Mouse (Mus musculus): Measurements from ENCODE around the gene Ptprr.

Ptprr gene

DNA sequence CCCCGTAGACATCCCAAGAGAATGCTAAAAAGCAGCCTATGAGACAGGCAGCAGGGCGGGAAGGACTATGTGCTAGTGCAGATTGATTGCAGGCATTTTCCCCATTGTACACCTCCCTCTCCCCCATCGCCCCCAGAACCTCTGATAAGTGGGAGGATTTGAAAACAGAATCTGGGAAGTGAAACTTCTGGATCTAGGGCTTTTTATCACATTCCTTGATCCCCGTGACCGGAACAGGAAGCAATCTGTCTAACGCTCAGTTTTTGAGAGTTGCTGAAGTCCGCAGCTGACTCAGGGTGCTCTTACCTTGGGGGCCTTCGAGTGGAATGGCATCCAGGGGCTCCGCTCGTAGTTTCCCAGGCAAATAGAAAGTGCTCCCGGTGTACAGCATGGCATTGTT is 246.5 kb downstream of the Ptprr start:
- no peak for DNase-seq (ENCODE audit: extremely low read depth, low read depth, low spot score)

DNA sequence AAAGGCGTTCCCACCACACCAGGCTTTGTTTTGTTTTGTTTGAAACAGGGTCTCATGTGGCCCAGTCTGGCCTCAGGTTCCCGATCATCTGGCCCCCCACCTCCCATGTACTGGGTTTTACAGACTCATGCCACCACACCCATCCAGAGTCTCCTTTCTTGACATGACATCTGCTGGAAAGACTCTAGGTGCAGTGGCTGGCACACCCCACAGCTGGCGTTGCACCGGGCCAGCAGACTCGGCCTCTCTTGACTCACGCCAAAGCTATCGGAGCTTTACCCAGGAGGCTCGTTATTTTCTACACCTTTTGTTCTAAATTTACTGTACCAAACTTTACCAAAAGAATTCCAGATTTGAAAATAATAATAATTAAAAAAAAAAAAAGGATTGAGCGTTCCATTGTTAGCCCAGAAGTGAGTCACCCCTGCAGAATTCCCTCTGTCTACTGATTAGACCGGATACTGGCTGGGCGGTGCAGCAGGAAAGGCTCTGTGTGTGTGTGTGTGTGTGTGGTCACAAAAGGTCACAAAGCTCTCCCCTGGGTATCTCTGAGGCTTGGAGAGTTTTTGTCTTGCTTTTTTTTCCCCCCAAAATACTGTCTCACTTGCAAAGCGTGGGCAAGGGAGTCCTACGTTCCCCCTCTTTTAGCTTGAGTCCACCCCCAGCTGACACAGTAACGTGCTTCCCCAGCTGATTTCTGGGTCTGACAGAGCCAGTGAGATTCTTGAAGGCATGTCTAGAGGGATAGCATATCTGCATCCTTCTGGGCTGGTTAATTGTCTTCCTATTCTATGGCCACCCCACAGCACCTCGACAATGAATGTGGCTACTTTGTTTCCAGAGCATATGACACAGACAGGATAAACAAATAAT is 248.8 kb downstream of the Ptprr start:
- no peak for DNase-seq (ENCODE audit: extremely low read depth, low read depth, low spot score)

DNA sequence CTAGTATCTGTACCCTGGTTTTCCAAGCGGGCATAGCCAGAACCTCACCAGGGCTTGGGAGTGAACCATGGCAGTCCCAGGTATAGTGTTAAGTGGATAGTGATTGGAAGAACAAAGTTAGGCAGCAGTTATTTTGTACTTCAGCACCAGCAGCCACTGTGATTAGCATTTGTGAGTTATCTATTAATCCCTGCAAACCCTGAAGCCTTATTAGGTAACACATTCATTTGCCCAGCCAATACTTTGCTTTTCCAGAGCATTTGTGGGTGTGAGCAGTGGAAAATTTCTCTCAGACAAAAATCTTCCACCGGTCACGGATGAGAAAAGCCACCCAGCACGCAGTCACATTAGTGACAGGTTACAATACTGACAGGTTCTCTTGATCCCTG is 249.4 kb downstream of the Ptprr start:
- no peak for DNase-seq (ENCODE audit: extremely low read depth, low read depth, low spot score)

DNA sequence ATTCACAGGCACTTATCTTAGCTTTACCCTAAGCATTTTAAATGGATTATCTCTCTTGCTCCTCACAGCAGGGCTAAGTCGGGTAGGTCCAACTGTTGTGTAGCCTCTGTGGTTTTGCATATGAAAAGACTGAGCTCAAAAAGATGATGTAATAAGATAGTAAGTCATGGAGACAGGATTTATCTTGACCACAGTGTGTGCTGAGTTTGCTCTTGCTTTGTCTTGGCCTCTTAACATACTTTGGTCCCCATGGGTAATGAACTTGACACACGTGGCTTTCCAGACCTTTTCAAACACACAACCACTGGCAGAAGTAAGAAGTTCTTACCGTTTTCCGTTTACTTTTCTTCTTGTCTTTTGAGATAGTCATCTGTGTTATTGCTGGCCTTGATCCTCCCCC is 250.3 kb downstream of the Ptprr start:
- DNase-seq (ENCODE audit: extremely low read depth, low read depth, low spot score) = no peak

DNA sequence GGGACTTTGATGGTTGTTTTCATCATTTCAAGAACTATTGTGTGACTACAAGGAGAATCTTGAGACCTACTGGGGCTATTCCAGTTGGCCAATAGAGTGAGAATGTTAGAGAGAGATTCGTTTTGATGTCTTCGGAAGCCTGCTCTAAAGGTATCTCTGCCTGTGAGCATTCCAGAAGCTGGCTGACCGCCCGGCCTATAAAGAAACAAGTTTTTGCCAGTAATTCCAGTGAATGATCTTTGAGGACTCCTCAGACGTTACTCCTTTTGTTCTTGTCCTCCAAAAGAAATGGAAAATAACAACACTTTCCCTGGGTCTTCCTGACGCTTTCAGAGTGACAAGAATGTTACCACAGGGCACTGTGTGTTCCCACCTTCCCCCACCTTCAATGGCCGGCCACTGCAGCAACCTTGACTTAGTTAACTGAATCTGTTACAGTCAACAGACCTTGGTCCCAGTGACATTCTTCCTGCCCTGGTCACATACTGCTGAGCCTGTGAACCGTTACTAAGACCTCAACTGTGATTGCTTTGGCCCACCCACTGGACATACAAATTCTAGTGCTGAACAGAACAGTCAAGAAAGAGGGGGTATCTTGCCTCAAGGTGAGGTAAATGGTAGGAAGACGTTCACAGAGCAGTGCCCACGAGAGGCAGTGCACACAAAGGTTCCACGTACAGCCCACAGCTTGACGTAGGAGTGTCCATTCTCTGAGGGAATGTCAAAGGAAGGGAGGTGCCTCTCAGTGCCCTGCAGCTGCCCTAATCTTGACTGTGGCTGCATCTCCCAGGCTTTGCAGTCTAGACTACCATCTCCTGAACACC is 252.8 kb downstream of the Ptprr start:
- DNase-seq (ENCODE audit: extremely low read depth, low read depth, low spot score) = no peak

DNA sequence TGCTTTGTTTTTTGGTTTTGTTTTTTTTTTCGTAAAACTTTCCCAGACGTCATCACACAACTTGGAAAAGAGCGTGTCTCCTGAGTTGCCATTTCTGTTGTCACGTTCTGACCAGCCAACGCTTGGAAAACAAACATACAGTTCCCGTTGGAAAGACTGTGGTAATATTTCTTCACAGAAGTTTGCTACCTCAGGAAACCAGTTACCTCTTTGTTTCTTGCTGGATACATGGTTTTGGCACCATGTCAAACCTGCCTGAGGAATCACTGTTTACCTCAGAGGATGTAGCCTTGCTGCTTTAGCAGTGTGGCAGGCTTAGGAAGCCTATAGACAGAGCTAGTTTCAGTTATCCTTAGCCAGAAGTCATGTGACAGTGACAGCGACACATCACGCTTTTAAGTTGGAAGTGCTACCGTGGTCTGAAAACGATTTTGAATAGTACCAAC is 253.5 kb downstream of the Ptprr start:
- no peak for DNase-seq (ENCODE audit: extremely low read depth, low read depth, low spot score)

DNA sequence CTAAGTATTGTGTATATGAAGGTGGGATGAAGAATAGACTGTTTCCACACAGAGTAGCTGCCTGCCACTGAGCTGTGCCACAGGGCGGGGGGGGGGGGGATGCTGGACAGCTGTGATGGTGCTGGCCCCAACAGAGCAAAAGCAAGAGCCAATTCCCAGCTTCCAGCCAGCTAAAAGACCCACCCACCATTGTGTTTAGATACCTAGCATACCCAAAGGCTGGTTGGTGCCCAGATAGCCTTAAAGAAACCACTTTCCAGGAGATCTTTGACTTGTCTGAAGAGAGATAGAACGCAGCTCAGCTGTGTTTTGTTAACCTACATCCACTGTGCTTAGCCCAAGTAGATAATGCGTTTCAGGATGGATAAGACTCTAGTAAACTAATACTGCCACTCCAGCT is 254.1 kb downstream of the Ptprr start:
- no peak for DNase-seq (ENCODE audit: extremely low read depth, low read depth, low spot score)

DNA sequence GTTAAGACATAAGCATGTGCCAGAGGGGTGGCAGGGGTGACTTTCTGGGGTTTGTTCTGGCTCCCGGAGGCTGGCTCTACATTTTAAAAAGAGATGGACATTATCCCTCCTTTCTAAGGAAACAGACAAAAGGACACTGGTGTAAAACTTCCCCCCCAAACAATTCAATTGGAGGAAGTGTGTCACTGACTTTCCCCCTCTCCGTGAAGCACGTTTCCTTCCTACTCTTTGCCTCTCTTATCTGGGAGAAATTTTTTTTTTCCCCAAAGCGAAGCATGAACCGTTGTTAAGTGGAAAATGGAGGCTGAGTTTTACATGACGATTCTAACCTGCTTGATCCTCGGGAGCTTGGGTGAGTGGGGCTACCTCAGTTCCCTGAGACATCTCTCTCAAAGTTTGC is 257.3 kb downstream of the Ptprr start, which contains the start of gene Ptprb:
Gene Ptprb, plus strand, starts transcription at position 244 of the 400 bp plus-strand sequence.
- DNase-seq (ENCODE audit: extremely low read depth, low read depth, low spot score) = no peak

DNA sequence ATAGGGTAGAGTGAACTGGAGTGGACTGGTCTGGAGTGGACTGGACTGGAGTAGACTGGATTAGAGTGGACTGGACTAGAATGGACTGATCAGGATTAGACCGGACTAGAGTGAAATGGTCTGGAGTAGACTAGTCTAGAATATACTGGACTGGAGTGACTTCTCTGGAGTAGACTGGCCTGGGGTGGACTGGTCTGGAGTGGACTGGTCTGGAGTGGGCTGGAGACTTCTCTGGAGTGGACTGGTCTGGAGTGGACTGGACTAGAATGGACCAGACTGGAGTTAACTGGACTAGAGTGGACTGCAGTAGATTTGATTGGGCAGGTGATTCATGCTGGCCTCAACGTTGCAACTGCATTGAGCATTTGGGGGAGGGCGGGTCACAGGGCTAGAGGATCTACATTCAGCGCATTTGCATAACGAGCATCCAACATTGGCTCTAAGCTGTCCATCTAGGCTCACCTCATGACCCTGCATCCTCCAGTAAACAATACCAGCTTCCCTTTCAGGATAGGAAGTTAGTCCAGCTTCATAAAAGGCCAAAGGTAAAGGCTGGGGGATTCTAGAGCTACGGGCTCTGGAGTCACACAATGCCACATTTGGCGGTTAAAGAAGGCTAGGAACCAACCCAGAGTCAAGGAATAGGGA is 268.8 kb downstream of the Ptprr start:
- no peak for DNase-seq (ENCODE audit: extremely low read depth, low read depth, low spot score)

DNA sequence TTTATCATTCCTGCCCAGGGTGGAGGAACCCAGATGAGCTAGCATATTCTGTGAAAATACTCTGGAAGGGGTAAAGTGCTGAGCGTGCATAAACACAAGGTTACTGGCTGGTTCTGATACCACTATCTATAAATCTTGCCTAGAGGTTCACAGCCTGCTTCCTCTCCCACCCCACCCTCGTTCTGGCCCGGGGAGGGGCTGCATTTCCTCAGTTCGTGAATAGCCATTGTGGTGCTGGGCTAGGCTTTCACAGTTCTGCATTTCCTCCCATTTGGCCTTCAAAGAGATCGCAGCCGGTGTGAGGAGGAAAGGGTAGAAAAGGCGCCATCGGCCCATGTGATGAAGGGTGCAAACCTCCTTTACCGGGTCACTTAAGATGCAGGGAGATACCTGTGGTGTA is 270.1 kb downstream of the Ptprr start:
- no peak for DNase-seq (ENCODE audit: extremely low read depth, low read depth, low spot score)

DNA sequence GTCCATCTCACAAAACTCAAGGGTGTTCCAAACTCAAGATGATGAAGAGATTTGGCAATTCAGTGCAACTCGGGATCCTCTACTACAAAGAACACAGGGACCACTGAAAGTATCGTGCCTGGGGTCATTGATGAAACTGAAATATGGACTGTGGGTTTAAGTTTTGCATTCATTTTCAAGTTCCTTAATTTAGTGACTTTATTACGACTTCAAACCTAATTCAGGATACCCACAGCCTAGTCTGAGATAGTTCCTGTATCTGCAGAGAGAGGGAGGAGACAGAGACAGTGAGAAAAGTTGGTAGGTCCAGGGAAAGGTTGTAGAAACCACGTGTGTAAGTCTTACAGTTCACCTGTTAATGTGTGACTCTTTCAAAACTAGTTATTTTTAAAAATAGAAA is 272.5 kb downstream of the Ptprr start:
- no peak for DNase-seq (ENCODE audit: extremely low read depth, low read depth, low spot score)

DNA sequence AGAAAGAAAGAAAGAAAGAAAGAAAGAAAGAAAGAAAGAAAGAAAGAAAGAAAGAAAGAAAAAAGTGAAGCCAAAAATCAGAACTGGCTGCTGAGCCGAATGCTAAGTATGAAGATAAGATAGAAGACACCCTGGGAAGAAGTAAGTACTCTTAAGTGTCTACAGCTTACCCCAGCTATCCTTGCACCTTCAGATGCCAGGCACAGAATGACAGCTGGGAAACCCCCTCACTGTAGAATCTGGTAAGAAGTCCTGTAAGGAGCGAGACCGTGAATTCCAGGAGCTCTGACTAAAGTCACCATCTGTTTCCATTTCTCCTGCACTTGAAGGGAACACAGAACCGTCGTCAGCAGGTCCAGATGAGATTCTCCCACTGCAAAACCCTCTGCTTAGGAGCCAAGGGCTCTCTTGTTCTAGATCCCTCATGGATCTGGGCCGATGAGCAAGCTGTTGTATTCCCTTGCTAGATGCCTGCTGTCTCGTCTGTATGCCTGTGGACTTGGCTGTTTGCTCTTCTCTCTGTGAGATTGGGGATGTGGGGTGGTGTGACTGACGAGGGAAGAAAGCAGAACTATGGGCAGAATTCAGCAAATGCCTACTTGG is 273.2 kb downstream of the Ptprr start:
- no peak for DNase-seq (ENCODE audit: extremely low read depth, low read depth, low spot score)

DNA sequence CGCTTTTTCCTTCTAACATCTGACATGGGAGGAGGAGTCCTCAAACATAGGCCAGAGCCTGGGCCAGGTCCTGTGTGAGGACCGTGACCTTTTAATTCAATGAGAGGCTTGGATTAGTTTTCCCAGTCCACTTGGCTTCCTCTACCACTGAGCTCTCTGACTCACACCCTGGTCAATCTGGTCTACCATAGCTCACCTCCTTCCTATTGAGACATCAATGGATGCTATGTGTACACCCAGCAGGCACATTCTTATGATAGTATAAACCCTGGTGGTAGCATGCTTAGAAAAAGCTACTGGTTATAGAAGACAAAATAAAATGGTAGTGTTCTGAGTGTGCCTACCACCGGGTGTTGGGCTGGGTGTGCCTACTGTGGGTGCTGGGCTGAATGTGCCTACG is 278.4 kb downstream of the Ptprr start:
- no peak for DNase-seq (ENCODE audit: extremely low read depth, low read depth, low spot score)

DNA sequence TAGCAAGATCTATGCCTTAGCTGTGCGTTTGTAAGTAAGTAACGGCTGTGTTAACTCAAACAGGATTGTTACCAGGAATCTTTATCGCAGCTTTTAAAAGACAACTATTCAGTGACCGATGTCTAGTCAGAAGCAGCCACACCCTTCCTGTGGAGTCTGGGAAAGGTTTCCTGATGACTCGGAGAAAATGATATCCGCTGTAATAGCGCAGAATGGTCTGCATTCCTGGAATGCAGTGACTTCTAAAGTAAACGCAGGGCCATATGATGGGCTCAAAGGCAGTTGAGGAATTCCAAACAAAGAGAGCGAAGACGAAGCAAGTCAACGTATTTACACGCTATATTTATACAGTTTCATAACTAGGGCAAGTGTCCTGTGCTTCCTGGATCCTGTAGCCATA is 279.8 kb downstream of the Ptprr start:
- no peak for DNase-seq (ENCODE audit: extremely low read depth, low read depth, low spot score)

DNA sequence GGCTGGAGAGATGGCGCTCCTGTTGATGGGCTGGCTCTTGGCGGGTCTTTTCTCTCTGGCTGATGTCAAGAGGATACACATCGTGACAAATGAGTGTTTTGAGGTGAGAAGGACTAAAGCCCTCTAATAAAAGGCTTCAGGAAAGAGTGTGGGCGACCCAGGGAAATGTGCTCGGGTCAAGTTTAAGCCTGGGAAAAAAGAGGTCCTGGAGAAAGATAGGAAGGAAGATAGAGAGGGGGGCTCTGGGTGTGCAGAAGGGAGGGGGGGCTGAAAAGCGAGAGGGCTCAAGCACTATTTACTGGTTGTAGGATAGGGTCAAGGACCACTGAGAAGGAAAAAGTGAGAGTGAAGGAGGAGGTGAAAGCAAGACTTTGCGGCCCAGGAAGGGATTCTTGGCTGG is 282.8 kb downstream of the Ptprr start:
- DNase-seq (ENCODE audit: extremely low read depth, low read depth, low spot score) = no peak

DNA sequence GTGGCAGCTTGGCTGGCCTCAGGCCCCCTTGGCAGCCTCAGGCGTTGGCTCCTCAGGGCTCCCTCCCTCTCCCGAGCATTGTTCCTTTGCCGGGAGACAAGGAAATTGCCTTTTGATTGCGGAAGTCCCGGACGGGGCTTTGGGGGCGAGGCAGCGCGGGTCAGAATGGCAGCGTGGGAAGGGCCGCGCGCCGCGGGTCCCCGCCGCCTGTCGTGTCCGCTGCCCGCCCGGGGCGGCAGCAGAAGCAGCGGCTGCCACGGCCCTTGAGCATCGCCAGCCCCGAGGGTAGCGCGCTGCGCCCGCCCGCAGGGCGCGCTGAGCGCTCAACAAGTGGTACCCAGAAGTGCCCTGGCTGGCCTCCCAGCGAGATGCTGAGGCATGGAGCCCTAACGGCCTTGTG is 283.2 kb downstream of the Ptprr start:
- no peak for DNase-seq (ENCODE audit: extremely low read depth, low read depth, low spot score)

DNA sequence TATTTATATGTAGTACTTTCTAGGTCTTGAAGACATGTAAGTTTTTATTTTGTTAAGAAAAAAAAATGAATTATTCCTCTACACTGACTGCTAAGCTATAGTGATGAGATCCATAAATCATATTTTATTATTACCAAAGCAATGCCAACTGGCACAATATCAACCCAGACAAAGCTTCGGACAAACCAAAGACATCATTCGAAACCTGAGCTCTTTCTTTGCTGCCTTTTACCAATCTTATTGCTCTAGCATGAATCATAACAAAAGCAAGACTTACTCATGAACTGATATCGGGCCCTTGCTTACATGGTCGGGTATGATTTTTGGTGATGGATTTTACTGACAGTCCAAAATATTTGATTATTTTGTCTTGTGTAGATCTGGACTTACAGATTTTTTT is 286.3 kb downstream of the Ptprr start:
- no peak for DNase-seq (ENCODE audit: extremely low read depth, low read depth, low spot score)

DNA sequence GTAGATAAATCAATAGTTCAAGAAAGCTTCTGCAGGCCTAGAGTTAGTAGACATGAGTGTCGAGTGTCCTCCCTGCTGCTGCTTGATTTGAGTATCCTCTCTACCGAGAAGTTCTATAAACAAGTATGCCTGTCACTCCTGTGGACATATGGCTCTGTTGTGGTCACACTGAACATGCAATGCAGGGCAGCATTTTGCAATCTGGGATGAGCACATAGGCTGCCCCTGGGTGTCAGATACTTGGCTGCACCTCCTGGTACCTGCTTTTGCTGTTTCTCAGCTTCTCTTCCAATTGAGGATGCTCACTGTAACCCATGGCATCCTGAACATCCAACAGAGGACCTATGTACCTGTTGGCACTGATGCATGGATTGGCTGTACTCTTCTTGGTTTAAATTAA is 291.4 kb downstream of the Ptprr start:
- no peak for DNase-seq (ENCODE audit: extremely low read depth, low read depth, low spot score)

DNA sequence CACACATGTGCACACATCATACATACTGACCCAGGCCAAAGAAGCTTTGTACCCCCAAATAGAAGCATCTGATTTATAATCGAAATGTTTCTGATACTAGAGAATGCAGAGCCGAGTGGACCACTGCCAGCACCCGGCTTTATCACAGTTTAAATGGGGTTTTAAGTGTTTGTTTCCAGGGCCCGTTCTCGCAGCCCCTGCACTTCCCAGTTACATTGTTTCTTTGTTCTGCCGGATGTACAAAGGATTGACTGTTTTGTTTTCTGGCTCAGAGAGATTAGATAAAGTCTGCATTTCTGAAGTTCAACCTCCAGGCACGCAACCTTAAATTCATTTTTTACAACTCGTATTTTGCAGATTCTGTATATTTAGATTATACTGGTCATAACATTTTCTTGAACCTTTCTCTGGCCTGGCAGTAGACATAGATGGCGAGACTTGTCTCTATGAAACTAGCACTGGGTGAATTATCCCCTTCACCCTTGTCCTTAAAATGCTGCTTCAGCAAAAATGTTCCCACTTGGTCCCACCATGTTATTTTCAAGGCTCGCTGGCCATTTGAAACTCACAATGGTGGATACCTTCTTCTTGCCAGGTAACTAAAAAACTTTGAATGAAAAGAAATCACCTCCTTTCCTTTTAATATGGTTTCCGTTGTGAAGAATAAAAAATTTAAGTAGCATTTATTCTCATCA is 292.6 kb downstream of the Ptprr start:
- DNase-seq (ENCODE audit: extremely low read depth, low read depth, low spot score) = no peak

DNA sequence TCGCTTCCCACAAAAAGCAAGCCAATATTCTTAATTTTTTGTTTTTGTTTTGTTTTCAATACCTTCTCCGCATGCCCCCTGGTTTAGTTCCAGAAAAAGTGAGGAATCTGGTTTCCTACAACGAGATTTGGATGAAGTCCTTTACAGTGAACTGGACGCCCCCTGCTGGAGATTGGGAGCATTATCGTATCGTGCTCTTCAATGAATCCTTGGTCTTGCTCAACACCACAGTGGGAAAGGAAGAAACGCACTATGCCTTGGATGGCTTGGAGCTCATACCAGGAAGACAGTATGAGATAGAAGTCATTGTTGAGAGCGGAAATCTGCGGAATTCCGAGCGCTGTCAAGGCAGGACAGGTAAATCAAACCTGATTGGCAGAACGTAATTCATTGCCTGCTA is 301.2 kb downstream of the Ptprr start:
- no peak for DNase-seq (ENCODE audit: extremely low read depth, low read depth, low spot score)

Measured in fat pad, adult 2 months (tissue).